Mouse (Mus musculus) inflammation-experienced regulatory T-cells, adult 6 months (primary cell): Measurements from ENCODE around the gene Mpi. TPM values are rescaled to one million over a fixed set of nuclear protein-coding genes. Genes with fewer than 3 reads are reported as not detected.

ENCODE experiments used
- ATAC-seq: one replicate; pipeline ENCODE4 v1.8.0; 2017
- polyA plus RNA-seq, 3 experiments: library from polyadenylated mRNA; unstranded; fragments of 100-300 nt; shearing (Covaris generic); gene quantifications; one replicate each; pipeline ENCODE4 v1.2.1; 2017

Mpi gene
- polyA plus RNA-seq, 3 experiments from 2014 or later = 14.3 to 16.0 (median 14.7) TPM

DNA sequence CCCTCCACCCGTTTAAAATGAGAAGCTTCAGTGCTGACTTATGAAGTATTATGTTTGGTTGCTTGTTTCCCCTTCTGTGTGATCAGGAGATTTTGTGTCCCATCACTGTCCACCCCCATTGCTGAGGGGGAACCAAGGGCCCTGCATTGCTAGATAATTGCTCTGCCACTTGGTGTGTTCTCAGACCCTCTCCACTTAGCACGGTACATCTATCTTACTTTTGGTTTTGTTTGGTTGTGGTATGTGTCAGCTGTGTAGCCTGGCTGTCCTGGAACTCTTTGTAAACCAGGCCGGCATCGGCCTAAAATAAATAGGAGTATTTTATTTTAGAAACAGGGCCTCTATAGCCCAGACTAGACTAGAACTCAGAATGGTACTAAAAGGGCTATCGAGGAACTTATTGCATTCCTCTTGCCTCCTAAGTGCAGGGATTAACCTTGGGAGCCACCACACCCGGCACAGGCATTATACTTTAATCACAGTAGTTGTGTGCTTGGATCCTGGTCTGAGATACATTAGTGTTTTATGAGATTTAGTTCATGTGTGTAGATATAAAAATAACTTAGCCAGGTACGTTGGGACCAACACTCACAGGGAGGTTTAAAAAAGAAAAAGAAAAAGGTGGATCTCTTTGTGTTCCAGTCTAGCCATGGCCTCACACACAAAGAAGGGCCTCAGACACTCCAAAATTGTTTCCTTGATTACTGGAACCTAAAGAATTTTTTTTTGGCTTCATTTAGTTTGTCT is 30.3 kb downstream of the Mpi start:
- ATAC-seq = no peak

DNA sequence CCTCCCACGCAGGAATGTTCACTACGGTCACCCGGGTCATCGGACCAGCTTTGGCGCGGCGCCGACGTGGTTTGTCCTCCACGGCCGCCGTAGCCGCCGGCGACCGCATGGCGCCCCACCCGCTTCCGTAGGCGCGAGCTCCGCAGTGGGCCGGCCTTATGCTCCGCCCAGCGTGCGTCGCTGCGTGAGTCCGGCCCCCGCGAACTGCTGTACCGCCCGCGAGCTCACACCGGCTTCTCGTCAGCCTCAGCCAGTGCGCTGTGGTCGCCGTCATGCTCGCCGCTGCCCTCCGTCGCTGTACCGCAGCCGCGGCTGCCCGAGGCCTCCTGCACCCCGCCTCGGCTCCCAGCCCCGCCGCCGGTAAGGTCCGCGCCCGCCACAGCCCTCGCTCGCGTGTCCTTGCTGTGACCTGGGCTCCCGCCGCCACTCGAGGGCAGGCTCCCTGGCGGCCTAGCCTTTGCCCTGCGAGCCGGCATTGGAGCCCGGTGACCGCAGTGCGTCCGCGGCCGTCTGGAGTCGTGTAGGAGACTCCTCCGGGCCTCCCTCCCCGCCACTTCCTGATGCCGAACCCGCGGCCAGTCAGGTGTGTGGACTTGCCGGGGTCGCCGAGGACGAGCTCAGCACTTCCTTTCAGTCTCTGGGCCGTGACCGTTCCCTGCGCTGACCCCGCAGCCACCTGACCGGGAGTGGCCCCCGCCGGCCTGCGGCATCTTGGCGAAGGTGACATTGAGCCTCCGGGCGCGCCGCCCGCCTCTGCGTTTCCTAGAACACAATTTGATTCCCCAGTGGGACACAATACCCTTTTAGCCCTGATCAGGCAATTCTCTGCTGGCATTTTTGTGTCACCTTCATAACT is 31.3 kb downstream of the Mpi start, which contains the start of gene Cox5a:
TSS of gene Cox5a (plus strand) at position 219 of the 856 bp plus-strand sequence.
- ATAC-seq = peak; percentile 88

DNA sequence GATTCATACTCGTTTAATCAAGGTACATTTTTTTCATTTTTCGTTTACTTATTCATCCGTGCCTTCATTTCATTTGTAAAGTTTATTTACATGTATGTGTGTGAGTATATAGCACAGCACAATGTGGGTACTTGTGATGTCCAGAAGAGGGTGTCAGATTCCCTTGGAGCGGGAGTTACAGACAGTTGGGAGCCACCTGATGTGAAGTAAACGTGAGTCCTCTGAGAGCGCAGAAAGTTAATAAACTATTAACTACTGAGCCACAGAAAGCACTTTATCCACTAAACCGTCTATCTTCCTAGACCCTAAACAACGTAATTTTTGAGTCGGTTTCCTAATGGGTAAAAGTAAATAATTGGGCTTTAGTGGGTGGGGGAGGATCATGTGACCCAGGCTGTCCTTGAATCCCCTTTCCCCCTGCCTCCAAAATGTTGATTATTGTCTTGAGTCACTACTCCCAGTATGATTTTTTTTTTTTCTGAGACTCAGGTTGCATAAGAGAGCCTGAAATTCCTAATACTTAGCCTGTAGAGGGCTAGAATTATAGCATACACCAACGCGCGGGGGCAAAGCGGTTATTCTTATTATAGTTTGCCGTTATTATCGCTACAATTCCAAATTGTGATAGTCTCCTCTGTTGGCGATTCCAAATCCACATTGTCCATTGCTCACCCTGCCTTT is 32.0 kb downstream of the Mpi start:
- ATAC-seq = peak; percentile 23

DNA sequence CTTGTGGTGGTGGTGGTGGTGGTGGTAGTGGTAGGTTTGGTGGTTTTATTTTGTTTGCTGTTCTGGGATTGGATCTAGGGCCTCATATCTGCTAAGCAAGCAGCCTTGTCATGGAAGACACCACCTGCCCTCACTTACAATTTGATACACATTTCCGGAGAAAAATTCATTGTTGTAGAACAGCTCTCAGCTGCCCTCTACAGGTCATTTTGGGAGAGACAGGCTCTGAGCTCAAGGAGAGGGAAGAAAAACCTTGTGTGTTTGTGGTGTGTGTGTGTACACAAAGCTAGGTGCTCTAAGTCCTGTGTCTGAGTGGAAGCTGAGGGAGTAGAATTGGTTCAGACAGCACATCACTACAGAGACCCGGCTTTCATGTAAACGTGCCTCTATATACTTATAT is 35.5 kb downstream of the Mpi start:
- peak; percentile 45 for ATAC-seq

DNA sequence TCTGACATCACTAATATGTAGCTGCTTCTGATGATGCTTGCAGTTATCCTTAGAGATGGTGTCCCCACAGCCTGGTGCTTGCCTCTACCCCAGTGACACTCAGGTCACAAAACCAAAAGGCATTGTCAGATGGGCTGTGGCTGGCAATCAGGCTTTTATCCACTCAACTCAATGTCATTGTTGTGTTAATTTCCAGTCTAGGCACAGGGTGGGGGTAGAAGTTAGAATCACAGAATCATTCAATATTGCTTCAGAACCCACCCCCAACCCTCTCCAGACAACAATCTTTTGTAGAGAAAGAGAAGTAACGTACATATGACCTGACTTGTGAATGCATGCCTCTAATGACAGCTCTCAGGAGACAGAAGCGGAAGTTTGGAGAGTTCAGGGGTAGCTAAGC is 42.0 kb downstream of the Mpi start:
- no peak for ATAC-seq

DNA sequence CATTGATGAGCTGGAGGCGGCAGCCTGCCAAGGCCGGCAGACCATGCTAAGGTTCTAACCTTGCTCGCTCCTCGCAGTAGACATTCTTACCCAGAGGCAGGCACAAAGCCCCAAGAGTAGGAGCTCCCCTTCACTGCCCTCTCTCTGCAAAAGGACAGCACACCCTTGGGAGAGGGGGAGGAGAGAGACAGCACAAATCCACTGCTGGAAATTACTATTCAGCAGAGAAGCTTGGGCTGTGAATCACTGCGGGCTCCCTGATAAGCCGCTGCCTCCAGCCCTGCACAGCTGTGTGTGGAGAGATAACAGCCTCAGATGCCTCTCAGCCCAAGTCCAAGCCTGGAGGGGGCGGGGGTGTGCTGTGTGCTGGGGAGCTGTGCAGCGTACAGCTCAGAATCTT is 46.9 kb downstream of the Mpi start:
- no peak for ATAC-seq

DNA sequence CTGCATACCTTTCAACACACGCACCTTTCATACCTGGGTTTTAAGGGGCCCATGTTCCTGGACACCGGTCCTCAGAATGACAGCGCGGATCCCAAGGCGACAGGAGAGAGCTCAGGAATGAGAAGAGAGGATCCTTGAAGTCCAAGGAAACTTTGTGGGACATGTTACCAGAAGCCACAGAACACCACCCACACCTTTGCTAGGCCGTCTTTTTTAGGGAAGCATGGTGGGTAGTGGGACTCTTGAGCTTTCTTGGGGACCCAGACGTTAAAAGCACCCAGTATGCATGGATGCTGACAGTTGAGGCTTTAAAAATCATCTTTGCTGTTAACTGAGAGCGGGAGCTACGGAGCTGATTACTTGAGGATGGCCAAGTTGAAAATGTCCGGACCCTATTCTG is 47.7 kb downstream of the Mpi start:
- ATAC-seq = no peak

DNA sequence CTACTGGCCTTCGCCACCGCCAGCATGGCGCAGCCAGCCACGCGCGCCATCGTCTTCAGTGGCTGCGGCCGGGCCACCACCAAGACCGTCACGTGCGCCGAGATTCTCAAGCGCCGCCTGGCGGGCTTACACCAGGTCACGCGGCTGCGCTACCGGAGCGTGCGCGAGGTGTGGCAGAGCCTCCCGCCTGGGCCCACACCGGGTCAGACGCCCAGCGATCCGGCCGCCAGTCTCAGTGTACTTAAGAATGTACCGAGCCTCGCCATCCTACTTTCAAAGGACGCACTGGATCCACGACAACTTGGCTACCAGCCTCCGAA is 48.2 kb downstream of the Mpi start:
- ATAC-seq = no peak

DNA sequence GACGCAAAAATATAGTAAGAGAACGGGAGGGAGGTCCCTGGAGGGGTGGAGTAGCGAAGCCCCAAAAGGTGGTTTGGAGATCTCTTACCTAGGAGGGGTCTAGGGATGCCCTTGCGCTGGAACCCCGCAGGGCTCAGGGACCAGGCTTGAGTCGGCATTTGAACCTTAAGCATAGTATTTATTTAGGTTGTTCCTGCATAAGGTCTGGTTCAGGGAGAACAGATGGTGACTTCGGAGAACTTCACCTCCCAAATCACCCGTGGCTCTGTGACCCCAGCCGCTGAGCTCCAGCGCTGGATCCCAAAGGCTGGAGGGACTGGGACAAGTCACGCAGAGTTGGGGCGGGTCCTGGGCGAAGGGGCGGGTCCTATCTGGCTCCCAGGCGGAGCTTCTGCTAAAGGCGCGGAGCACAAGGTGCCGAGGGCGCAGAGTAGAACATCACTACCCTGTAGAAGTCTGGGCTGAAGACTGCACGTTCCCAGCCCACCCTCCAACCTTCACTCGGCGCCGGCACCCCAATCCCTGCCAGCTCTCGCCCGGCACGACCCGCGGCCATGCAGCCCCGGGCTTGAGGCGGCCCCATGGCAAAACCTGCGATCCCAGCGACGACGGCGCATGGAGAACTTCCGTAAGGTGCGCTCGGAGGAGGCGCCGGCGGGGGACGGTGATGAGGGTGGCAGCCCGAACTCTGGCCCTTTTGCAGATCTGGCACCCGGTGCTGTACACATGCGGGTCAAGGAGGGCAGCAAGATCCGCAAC is 48.8 kb downstream of the Mpi start, which contains the start of gene Rpp25:
TSS of gene Rpp25 (plus strand) at position 405 of the 759 bp plus-strand sequence.
- ATAC-seq = no peak

DNA sequence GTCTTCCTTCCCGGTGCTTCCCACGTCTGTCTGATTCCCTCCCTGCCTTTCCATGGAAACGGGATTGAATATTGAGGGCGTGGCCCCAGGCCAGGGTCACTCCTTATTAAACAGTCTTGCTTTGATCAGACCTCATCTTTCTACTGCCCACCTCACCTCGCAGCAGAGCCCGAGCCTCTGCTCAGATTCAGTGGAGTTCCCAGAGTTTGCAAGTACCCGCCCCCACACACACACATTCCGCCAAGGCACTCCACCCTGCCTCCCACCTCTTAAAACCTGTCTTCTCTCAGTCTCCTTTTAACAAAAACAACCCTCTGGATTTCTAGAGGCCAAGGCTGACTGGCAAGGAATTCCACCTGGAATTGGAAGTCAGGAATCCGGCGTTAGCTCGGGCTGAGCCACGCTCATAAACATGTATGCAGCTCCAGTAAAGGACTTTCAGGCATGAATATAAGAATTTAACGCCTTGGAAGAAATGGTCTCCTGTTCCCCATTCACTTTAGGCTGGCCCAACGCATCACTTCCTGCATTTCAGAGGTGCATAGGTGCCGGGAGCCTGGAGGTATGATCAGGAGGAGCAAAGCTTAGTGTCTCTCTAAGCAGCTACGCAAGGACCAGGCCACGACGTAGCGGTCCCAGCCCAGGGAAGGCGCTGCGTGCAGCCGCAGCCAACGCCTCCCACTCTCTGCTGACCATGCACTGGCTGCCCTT is 49.5 kb downstream of the Mpi start:
- ATAC-seq = no peak

DNA sequence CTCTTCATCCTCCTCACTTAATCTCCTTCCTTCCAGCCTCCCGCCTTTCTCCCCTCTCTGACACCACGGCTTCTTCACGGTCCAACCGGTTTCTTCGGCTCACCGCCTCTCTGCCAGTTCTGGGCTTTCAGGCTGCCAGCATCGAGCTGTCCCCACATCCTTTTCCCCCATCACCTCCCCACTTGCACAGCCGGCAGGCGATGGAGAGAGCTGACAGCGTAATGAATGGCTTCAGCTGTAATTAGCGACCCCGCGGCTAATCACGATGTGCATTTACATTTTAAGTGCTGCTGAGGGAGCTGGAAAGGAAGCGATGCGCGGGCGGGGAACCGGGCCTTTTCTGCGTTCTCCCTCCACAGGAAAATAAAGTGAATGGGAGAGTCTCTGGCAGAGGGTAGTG is 50.7 kb downstream of the Mpi start:
- no peak for ATAC-seq

DNA sequence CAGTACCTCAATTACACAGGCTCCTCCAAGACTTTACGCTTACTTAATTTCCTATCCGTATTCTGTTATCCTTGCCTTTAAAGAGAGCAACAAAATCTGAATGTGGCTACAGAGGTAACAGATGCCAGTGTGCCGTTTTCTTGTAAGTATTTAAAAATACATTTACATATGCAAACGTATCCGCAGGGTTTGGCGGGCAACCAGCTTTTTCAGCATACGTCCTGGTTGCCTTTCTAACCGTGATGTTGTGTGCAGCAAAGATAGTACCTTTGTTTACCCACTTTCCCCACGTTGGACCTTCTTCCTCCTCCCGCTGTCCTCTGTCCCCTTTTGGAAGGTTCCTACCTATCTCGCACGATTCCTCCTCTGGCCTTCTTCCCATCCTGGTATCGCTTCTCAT is 51.1 kb downstream of the Mpi start:
- no peak for ATAC-seq

DNA sequence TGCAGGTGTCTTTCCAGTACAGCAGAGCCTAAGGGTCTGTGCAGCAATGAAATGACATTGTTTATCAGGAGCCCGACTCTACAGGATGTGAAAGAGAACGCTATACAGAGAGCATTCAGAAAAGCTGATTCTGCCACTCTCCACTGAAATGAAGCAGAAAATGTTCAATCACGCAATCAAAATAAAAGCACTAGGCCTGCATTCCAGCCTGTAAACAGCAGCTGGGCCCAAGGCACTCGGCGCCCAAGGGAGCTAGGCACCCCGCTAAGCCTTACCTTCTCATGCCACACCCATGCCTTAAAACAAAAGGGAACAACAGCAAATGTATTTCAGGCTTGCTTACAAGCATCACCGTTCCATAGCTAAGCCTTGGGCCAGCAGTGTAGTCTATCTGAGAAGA is 54.0 kb downstream of the Mpi start:
- no peak for ATAC-seq

DNA sequence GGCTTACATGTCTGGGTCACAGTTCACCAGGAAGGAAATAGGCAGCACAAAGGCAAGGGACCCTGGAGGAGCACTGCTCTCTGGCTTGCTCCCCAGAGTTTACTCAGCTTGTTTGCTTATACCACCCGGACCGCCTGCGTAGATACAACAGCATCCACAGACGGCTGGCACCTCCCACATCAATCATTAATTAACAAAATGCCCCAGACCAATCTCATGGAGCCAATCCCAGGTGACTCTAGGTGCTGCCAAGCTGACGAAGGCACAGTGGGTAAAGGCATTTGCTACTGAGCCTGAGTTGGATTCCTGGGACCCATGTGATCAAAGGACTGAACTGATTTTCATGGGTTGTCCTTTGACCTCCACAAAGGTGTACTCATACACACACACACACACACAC is 55.3 kb downstream of the Mpi start:
- no peak for ATAC-seq

DNA sequence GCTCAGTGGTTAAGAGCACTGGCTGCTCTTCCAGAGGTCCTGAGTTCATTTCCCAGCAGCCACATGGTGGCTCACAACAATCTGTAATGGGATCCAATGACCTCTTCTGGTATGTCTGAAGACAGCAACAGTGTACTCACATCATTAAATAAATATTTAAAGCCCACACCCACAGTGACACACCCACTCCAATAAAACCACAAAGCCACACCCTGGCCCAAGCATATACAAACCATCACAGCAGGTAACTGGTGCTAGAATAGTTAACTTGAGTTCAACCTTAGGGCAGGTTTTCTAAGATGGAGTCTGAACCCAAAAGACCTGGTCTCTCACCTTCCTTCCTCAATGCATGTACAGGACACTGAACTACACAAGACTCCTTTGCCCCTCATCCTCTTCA is 57.6 kb downstream of the Mpi start:
- no peak for ATAC-seq

Other genes starting within 250 kb of the Mpi start
- 100 to 1,000 TPM in 2 of 3 experiments, 10 to 100 TPM in 1; 65.2 to 228 (median 153) TPM for gene Ppcdc, start 112.6 kb downstream of the Mpi start, polyA plus RNA-seq
- not detected for gene Scamp5, start 84.7 kb downstream of the Mpi start, polyA plus RNA-seq
- gene Rpp25, start 48.7 kb downstream of the Mpi start, polyA plus RNA-seq = not detected
- 100 to 1,000 TPM; 223 to 469 (median 223) TPM for gene Cox5a, start 31.5 kb downstream of the Mpi start, polyA plus RNA-seq
- 10 to 100 TPM; 19.6 to 40.2 (median 32.7) TPM for gene Fam219b, start 15.2 kb downstream of the Mpi start, polyA plus RNA-seq
- 10 to 100 TPM; 81.3 to 95.1 (median 84.9) TPM for gene Scamp2, start 8.2 kb upstream of the Mpi start, polyA plus RNA-seq
- 10 to 100 TPM; 31.1 to 35.4 (median 32.0) TPM for gene Ulk3, start 36.7 kb upstream of the Mpi start, polyA plus RNA-seq
- not detected for gene Cplx3, start 53.5 kb upstream of the Mpi start, polyA plus RNA-seq
- gene Lman1l, start 68.0 kb upstream of the Mpi start, polyA plus RNA-seq = under 1 TPM; 0.23 to 0.97 (median 0.40) TPM
- 100 to 1,000 TPM; 113 to 133 (median 122) TPM for gene Csk, start 100.9 kb upstream of the Mpi start, polyA plus RNA-seq
- not detected for gene Cyp1a2, start 130.9 kb upstream of the Mpi start, polyA plus RNA-seq
- under 1 TPM in 2 of 3 experiments, not detected in 1; 0.21 TPM for gene Cyp1a1, start 135.2 kb upstream of the Mpi start, polyA plus RNA-seq
- 10 to 100 TPM; 22.7 to 32.1 (median 29.1) TPM for gene Edc3, start 155.8 kb upstream of the Mpi start, polyA plus RNA-seq
- gene Clk3, start 213.1 kb upstream of the Mpi start, polyA plus RNA-seq = 100 to 1,000 TPM in 1 of 3 experiments, 10 to 100 TPM in 2; 75.8 to 110 (median 88.0) TPM